Mouse (Mus musculus) liver, embryonic 14.5 days (tissue): ENCODE data around the gene Pdk2.

ENCODE experiments used
- CTCF ChIP-seq: IDR thresholded peaks from 2 replicates; pipeline ENCODE4 v1.5.1; 2016; ENCODE audit warnings: antibody characterized with exemption, low read depth, control low read depth
- EP300 ChIP-seq: IDR thresholded peaks from 2 replicates; pipeline ENCODE4 v1.6.1; 2016; ENCODE audit warnings: antibody characterized with exemption, low read depth

DNA sequence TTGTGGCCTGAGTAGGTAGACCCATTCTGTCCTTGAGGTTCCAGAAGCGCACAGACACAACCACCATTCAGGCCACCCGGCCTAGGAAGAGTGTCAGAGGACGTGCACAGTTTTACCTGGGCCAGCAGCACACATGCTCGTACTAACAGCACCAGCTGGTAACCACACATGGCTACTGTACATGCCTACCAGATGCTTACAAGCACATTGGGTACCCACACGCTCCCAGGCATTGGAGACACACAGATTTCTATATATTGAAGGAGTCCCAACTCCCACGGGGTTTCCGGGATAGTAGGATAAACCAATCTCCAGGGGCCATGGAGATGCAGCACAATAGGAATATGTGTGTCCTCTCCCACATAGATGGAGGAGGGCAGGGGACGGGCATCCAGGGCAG, 38.4 kb downstream of the Pdk2 start:
- TF ChIP-seq CTCF, result no peak
- no peak for TF ChIP-seq EP300
